Mouse (Mus musculus): ENCODE results near the gene Tmem273.

Gene Tmem273

DNA sequence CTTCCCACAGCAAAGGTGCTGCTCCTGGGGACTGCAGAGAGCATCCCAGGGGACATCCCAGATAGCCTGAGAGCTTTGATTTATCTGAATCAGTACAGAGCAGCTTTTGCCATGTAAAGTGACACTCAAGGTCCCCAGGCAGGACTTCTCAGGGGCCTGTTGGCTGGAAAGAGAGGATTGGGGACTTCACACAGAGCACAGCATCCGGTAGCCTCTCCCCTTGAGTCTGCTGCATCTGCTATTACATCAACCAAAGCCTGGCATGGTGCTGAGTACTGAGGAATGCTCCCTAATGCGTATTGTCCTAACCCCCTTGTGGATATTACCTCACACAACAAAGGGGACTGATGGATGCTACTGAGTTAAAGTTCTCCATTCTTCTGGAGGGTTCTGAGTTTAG, 75.9 kb downstream of the Tmem273 start:
- DNase-seq, result no peak

DNA sequence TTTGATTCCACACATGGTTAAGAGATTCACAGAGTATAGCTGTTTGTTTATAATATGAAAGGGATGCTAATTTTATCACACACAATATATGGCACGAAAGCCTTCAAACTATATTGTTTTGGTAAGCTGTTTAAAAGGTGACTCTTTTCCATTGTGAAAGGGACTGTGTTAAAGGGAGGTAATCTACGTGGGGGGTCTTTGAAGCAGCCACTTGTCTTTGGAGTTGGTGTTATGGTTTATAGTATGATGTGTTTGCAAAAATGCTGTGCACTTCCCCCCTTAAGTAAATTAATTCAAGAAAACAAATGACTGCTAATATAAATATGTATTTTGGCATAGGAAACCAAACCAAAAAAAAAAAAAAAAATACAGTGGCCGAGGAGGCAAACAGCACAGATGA, 79.6 kb downstream of the Tmem273 start:
- DNase-seq, result no peak
